Mouse (Mus musculus) ES-E14 (cell line): ENCODE data around the gene Hsd3b6.

Experiments
- CHD2 ChIP-seq: IDR thresholded peaks from 2 replicates; pipeline ENCODE4 v1.6.1; 2014; ENCODE audit warnings: mild to moderate bottlenecking, low read depth, low read length, inconsistent platforms
- HCFC1 ChIP-seq: IDR thresholded peaks from 2 replicates; pipeline ENCODE4 v1.6.1; 2012; ENCODE audit warnings: low read length, inconsistent platforms, borderline replicate concordance; ENCODE audit not compliant: insufficient read depth

DNA sequence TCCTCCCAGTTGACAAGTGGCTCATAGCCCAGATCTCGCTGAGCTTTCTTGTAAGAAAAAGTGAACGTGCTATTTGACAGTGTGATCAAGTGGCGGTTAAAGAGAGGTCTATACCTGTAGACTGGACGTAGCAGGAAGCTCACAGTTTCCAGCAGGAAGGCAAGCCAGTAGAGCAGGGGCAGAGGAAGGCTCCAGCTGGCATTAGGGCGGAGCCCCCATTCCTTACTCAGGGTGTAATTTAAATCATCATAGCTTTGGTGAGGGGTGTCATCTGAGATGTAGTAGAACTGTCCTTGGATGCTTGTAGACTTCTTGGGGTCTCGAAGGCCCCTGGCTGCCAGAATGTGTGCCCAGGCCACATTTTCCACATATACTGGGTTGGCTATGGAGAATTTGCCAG is 38.4 kb upstream of the Hsd3b6 start:
- TF ChIP-seq HCFC1 (no peak), CHD2 (no peak)
